Mouse (Mus musculus): Measurements from ENCODE around the gene Atp5h.
"Not testable (repeated sequence)": the region's sequence is repeated elsewhere in the genome, so short reads cannot be mapped to it uniquely, and the experiment has no call there.

Gene Atp5h

DNA sequence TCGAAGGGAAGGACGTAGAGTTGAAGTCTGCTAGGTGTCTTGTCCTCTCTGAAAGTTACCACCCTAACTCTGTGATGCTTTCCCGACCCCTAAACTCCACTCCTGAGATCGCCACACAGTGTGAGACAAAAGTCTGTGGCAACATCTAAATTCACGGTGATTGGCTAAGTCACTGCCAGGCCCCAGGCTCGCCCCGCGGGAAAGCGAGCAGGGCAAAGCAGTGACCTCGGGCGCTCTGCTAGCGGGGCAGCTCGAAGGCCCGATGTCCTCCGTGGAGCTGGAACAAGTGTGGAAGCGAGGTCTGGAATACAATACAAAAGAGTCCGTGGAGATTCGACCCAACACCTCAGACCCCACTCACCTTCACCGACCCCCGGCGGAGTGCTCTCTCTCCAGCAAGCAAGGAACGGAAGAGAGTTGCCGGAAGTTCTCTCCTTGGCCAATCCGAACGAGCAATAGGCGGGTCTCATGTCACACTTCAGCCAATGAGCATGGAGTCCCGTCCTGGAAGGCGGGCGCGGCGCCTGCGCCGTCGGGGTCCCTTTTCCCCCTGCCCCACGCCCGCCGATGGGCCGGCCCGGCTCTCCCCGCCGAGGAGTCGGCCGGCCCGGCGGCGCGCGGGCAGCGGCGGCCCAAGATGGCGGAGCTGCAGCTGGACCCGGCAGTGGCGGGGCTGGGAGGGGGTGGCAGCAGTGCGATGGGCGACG is at the start of gene Atp5h, which contains the start of gene Kctd2:
Gene Atp5h (minus strand): TSS at position 432 of the 707 bp plus-strand sequence.
Gene Kctd2 (plus strand): TSS at position 598 of the 707 bp plus-strand sequence.
- DNase-seq = peak; percentile 98

DNA sequence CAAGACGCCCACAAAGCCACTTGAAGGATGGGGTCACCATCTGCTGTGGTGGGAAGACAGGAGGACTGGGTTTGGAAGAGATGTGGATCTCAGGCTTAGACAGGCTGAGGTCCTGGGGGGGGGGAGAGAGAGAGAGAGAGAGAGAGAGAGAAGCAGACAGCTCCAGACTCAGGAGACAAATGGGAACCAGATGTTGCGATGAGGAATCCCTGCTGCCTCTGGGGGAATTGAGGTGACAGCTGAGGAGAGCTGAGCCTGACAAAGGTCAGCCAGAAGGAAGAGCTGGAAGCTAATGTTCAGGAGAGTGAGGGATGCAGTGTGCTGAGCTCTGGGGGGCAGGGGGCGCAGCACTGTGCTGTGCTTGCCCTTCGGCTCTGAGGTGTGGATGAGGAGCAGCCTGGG is 47.5 kb upstream of the Atp5h start:
- DNase-seq = peak; percentile 52

DNA sequence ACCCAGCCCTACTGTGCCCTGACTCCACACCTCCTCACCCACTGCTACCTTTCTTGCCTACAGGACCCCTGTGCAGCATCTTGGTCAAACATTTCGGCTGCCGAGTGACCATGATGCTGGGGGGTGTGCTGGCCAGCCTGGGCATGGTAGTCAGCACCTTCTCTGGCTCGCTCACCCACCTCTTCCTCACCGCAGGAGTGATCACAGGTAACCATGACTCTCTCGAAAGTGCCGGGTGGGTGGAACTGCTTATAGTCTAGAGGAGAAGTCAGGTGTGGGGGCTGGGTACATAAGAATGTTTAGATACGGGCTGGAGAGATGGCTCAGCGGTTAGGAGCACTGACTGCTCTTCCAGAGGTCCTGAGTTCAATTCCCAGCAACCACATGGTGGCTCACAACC is 45.1 kb upstream of the Atp5h start:
- no peak for DNase-seq

DNA sequence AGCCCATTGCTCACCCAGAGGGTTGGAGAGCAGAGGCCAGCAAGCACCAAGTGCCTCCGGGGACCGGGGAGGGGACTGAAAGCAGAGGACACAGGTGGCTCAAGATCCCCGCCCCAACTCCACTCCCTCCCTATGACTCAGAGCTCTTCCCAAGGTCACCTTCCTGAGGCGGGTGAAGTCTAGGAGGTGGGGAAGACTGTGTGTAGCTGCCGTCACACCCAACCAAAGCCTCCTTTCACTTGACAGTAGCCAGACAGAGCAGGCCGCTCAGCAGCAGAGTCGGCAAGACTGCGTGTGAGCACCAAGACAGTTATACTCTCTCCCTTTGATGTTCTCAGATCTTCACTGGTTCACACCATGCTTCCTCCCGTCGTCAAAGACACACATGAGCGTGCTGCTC is 43.6 kb upstream of the Atp5h start:
- DNase-seq = no peak

DNA sequence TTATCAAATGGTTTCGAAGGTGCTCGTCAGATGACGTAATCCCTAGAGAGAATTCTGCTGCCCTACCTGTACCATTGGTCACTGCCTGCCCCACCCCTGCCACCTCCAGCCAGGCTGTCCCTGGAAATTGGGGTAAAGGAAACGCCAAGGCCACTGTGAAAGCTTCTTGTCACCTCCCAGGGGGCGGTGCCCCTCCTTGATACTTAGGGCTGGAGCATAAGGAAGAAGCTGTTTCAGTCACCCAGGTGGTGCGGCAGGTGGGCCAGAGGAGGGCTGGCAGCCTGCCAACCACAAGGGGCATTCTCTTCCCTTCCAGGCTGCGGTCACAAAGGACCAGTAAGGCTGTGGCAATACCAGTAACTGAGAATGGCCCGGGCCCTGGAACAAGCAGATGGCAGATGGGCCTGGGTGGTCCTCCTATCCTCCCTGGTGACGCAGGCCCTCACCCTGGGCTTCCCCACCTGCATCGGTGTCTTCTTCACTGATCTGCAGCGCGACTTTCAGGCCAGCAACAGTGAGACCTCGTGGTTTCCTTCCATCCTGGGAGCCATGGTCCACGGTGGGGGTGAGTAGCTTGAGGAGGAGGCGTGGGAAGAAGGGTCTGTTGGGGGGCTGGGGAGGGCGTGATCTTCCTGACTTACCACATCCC is 42.6 kb upstream of the Atp5h start, which contains the start of gene Slc16a5:
Gene Slc16a5 (plus strand): TSS at position 232 of the 649 bp plus-strand sequence.
- no peak for DNase-seq

DNA sequence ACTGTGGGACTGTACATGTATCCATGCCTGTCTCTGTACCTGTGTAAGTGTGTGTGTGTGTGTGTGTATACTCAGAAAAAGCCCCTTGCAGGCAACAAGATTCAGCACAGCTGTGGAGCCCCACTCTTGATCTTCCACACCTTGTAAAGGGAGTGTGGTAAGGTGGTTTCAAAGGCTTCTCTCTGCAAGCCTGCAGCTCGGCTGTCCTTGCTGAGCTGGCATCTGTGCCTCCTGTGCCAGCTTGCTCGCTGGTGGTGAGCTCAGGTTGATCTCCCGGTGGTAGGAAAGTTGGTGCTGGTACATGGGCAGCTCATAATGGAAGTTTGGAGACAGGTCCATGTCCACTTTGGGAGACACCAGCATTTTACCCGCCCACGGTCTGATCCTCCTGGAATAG is 42.1 kb upstream of the Atp5h start:
- DNase-seq = no peak

DNA sequence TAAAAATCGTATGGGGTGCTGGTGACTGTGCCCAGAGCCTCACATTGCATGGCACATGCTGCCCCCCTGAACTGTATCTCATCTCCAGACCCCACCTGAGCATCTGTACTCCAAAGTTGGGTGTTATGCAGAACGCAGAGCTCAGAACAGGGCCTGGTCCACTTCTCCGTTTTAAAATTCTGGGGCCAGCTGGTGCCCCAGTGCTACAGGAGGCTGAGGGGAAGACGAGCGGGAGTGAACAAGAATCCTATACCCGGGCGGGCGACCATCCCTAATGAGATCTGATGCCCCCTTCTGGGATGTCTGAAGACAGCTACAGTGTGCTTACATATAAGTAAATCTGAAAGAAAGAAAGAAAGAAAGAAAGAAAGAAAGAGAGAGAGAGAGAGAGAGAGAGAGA is 41.2 kb upstream of the Atp5h start:
- DNase-seq = no peak

DNA sequence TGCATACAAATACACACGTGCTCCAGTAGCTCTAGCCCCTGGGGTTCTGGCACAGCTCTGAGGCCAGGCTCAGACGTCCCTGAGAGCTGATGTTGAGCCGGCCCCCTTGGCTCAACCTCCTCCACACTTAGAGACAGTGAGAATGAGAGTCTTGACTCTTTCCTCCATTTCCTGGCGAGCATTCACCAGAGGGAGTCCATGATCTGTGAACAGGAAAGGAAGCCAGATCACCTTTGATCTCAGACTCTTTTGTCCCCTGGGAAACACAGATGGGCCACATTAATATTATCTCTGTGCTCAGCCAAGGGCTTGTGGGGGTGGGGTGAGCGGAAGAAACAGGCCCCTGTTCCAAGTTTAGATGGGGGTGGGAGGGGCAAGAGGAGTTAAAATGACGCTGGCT is 37.6 kb upstream of the Atp5h start:
- DNase-seq = no peak

DNA sequence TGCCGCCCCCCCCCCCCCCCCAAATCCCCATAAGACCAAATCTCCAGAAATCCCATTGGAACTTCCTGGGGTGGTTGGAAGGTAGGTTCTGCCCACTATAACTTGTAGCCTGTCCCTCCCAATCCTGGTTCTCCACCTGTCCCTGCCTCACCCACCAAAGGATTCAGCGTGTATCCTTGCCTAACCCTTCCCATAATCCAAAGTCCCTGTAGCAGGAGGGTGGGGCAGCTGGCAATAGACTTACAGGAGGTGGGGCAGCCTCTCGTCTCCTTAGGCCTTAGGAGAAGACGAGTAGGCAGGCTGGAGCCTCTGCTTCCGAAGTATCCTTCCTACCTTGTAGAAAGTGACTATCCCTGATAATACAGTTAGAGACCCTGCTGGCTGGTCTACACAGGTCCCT is 36.4 kb upstream of the Atp5h start:
- DNase-seq = peak; percentile 24

DNA sequence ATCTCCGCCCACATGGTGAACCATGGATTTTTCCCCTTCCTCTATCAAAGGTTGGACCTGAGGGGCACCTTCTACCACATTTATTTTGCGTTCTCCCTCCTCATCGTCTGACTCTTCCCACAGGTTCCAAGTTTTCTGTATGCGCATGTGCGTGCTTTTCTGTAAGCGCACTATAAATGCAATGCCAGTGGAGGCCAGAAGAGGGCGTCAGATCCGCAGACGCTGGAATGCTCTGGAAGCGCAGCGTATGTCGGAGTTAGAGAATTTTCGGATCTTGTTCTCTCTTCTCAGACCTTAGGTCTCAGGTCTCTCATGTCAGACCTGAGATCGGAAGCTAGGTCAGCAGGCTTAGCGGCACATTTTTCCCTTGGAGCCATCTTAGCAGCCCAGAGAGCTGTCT is 35.9 kb upstream of the Atp5h start:
- no peak for DNase-seq

DNA sequence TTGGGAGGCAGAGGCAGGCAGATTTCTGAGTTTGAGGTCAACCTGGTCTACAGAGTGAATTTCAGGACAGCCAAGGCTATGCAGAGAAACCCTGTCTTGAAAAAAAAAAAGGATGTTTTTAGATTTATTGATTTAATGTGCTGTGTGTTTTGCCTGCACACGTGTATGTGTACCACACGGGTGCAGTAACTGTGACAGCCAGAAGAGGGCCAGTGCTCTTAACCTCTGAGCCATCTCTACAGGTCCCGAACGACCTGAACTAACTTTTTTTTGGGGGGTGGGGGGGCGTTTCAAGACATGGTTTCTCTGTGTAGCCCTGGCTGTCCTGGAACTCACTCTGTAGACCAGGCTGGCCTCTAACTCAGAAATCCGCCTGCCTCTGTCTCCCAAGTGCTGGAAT is 35.1 kb upstream of the Atp5h start:
- DNase-seq = not testable (repeated sequence)

DNA sequence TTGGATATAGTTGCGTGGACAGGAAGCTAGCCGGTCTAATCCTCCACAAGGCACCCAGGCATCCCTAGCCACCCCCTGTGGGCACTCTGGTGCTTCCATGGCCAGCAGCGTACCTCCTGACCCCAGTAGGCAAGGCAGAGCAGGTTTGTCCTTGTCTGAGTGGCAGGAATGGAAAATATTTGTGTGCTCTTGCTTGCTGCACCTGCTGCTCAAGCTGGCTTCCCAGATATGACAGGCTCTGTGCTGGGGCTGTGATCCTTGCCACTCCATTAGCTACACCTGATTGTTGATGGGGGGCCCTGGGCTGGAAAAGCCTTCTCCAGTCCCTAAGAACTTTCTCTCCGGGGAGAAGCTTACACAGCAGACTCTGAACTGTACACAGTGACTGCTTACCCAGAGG is 33.5 kb upstream of the Atp5h start:
- DNase-seq = no peak

DNA sequence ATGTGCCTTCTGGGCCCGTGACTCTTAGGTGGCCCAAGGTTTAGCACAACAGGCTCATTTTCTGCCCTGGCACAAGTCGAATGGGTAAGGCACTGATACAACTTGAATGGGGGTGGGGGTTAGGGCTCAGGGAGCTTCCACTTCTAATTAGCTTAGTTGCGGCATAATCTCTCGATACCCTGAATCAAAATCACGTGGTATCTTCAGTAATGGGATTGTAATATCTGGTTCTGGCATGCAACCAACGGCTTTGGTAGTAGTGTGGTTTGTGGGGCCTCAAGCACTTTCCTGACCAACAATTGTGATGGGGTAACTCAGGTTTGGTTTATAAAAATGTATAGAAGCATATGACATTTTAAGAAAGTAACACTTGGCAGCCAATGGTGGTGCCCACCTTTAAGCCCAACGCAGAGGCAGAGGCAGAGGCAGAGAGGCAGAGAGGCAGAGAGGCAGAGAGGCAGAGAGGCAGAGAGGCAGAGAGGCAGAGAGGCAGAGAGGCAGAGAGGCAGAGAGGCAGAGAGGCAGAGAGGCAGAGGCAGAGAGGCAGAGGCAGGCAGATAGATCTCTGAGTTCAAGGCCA is 32.6 kb upstream of the Atp5h start:
- DNase-seq = peak; percentile 79

DNA sequence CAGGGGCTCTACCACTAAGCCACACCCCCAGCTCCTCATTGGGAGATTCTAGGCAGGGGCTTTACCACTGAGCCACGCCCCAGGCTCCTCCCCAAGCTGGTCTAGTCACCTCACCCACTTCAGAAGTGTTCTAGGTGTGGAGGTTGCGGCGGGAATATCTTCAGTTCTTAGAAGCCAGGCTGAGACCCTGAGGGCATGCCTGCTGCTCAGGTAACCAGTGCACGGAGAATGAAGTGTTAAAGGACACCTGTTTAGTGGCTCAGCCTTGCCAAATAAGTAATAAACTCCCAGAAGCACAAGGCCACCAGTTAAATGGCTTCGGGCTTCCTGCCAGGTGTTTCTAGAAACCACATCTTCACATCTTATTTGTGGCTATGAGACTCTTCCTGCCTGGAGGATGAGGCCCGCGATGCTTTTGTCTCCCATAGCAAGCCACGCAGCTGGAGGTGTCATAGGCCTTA is 32.0 kb upstream of the Atp5h start:
- DNase-seq = no peak

DNA sequence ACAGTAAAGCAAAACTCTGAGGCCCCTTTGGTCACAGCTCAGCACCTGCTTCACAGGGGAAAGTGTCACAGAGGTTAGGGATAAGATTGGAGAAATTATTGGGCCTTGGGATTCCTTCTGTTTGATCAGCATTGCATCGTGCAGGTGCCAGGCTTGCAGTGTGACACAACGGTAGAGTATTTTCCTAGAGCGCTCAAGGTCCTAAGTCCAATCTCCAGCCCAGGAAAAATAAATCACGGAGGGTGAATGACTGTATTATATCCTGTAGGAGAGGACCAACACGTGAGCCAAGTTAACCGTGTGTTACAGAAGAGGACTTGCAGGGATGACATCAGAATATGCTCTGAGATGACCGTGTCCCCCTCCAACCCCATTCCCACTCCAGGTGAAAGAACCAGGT is 30.4 kb upstream of the Atp5h start:
- DNase-seq = no peak

DNA sequence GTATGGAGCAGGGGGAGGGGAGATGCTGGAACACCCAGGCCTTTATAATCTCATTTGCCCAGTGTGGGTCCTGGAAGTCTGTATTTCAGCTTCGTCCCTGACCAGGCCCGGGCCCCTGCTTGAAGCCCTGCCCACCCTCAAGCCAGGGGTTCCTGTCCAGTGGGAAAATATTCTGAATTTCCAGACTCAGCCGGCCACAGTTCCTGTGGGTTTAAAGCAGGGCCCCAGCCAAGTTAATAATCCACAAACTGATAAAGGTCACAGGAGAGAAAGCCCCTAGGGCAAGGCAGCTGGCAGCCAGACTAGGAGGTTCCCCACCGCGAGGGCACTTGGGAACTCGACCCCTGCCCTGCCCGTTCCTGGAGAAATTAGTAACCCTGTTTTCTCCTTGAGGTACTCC is 29.2 kb upstream of the Atp5h start:
- no peak for DNase-seq

DNA sequence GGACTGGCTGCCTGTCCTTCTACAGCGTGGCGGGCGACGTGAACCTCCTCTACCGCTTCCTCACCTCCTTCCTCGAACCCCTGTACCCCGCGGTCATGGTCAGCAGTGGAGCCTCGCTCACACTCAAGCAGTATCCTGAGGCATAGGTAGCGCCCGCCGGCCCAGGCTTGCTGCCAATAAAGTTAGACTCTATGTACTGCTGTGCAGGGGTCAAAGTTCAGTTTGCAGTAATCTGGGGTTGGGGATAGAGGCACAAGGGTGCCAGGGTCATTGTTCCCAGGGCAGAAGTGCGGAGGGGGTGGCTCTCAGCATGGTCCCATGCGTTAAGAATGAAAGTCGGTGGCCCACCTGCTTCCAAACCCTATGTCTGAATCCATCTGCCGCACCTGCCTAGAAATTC is 28.3 kb upstream of the Atp5h start:
- no peak for DNase-seq

DNA sequence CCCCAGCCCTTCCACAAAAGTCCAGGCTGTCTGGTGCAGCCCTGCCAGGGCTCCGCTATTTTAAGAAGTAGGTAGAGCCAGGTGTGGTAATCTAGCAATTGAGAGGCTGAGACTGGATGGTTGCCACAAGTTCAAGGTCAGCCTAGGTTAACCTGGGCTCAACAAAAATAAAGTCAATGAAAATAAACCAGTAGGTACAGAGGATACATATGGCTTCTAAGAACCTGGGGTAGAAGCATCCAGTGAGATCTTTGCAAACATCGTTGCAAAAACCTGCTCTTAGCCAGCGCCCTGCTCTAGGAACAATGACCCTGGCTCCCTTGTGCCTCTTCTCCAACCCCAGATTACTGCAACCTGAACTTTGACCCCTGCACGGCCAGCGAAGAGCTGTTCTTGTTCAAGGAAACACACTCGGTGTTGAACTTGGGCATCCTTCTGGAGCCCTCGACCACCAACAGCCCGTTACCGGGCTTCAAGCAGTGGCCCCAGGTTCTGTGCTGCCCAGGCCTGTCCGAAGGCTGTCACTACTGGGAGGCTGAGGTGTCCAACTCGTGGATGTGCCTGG is 27.6 kb upstream of the Atp5h start:
- DNase-seq = no peak

DNA sequence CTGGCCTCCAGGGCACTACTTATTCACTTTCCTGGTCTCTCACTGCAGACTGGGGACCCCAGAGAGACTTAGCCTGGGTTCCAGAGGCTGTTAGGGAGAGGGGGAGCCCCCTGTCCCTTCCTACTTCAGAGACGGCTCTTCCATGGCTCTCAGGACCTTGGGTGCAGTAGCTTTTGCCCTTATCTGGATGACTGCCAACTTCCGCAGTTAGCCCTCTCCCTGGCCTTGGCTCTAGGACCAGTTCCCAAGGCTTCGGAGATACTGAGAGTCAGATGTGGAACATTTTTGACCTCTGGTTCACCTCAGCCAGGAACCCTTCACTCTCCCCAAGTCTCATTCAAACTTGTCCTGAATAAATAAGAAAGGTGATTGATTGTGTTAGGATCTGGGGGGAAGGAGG is 27.1 kb upstream of the Atp5h start:
- no peak for DNase-seq

DNA sequence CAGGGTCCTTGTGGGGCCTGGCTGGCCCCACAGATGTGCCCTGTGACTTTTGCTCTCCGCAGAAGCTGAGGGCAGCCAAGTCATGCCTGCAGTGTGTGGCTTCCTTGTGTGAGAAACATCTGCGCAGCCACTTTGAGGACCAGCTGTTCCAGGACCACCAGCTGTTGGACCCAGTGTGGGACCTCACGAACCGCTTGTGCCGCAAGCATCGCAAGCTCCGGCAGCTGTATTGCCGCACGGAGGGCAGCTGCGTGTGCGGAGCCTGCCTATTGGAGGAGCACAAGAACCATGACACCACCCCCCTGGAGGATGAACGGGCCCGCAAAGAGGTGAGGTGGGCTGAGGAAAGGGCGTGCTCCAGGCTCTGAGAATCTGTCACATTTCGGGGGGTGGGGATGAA is 21.7 kb upstream of the Atp5h start:
- no peak for DNase-seq

DNA sequence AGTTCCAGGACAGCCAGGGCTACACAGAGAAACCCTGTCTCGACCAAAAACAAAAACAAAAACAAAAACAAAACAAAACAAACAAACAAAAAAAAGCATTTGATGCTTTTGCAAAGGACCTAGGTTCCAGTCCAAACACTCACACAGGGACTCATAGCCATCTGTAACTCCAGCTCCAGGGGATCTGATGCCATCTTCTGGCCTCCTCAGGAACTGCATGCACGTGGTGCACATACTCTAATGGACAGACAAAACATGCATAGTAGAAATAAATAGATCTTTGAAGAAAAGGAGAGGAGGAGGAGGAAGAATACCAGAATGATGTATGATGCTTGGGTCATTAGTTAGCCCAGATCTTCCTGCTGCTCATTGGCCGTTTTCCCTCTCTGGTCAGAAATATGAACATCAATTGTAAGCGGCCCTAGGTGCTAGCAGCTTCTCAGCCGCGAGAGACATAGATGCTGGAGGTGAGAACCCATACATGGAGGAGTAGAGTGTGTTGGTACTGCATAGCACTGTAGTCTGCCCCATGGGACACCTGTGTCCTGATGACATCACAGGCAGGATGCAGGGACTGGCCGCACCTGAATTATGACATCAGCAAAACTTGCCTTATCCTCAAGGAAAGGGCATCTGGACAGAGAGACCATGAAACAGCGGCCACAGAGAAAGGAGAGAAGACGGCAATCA is 20.3 kb upstream of the Atp5h start, which contains the start of gene Trim80:
Gene Trim80 (plus strand): TSS at position 640 of the 690 bp plus-strand sequence.
- peak; percentile 27 for DNase-seq

DNA sequence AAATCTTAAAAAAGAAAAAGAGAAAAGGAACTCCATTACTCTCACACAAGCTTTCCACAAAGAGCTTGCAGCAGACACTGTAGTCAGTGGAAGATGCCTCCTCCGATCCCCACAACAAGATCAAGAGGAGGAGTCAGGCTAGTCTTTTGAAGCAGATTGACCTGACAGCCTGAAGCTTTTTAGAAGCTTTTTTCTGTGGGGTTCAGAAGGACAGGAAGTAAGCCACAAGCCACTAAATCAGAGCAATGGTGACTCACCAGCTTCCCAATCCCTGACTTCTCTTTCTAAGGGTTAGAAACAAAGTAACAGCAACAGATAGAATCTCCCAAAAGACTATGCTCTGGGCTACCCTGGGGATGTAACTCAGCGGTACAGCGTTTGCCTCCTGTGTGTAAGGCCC is 19.6 kb upstream of the Atp5h start:
- no peak for DNase-seq

DNA sequence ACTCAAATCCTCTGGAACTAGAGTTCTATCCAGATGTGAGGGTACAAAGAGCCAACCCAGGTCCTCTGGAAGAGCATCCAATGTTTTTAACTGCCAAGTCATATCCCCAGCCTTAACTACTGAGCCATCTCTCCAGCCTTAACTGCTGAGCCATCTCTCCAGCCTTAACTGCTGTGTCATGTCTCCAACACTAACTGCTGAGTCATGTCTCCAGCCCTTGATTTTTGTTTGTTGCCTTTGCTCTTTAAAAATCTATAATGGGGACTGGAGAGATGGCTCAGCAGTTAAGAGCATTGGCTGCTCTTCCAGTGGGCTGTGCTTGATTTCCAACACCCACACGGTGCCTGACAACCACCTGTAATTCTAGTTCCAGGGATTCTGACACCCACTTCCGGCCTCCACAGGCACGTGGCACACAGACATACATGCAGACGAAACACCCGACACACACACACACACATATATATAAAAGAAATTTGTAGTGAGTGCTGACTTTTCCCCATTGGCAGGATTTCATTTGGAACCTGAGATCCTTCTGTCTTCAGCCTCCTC is 17.9 kb upstream of the Atp5h start:
- DNase-seq = peak; percentile 11

Measured in retina, postnatal 1 day (tissue).